Mouse (Mus musculus) kidney, postnatal 0 days (tissue): Measurements from ENCODE around the gene Rnh1. TPM values are rescaled to one million over a fixed set of nuclear protein-coding genes. Genes with fewer than 3 reads are reported as not detected.
A peak's percentile ranks its signal among the peaks of the same experiment; 100 is the strongest.

Experiments used
- ATAC-seq: fragments of 200-750 bp; cut with Nextera tagmentation; replicated peaks from 2 replicates; pipeline ENCODE4 v1.8.0; 2017; ENCODE audit warnings: low read depth, moderate number of reproducible peaks, moderate TSS enrichment, moderate library complexity; ENCODE audit not compliant: low FRiP score
- DNase-seq: peaks from one replicate; pipeline ENCODE4 v3.0.0-alpha.2; 2016; ENCODE audit warnings: low spot score
- H3K27ac ChIP-seq: fragments of 300-500 bp; sonication (generic); 2 replicates; pipeline ENCODE4 v1.5.1; 2014; ENCODE audit warnings: mild to moderate bottlenecking
- H3K27me3 ChIP-seq: fragments of 300-500 bp; sonication (generic); 2 replicates; pipeline ENCODE4 v1.6.1; 2014; ENCODE audit warnings: low read length, mixed read lengths; ENCODE audit not compliant: insufficient read depth
- H3K36me3 ChIP-seq: fragments of 300-500 bp; sonication (generic); 2 replicates; pipeline ENCODE4 v1.6.1; 2014; ENCODE audit warnings: low read length, mixed read lengths; ENCODE audit not compliant: insufficient read depth
- H3K4me1 ChIP-seq: fragments of 300-500 bp; sonication (generic); replicated peaks from 2 replicates; pipeline ENCODE4 v1.6.1; 2014; ENCODE audit warnings: antibody characterized with exemption, low read length, mixed read lengths; ENCODE audit not compliant: insufficient read depth
- H3K4me2 ChIP-seq: fragments of 300-500 bp; sonication (generic); 2 replicates; pipeline ENCODE4 v1.6.1; 2014; ENCODE audit warnings: mild to moderate bottlenecking, low read length, moderate library complexity, mixed read lengths
- H3K4me3 ChIP-seq: fragments of 300-500 bp; sonication (generic); replicated peaks from 2 replicates; pipeline ENCODE4 v1.5.1; 2014; ENCODE audit warnings: low read depth, low read length
- H3K9ac ChIP-seq: fragments of 300-500 bp; sonication (generic); 2 replicates; pipeline ENCODE4 v1.6.1; 2014; ENCODE audit warnings: low read depth, low read length
- H3K9me3 ChIP-seq: fragments of 300-500 bp; sonication (generic); replicated peaks from 2 replicates; pipeline ENCODE4 v1.6.1; 2016; ENCODE audit warnings: low read length, inconsistent platforms, mixed read lengths
- CTCF ChIP-seq: IDR thresholded peaks from 2 replicates; pipeline ENCODE4 v1.5.1; 2016; ENCODE audit warnings: antibody characterized with exemption, low read depth, mild to moderate bottlenecking, moderate library complexity
- WGBS: fragments of 180-500 bp; shearing (Covaris S2); extraction: QIAGEN DNeasy Blood & Tissue Kit; methylation state at CpG from one replicate; pipeline ENCODE4 v1.1.7; 2014; 5-methylcytosine and 5-hydroxymethylcytosine counted together
- polyA plus RNA-seq: library from polyadenylated mRNA; unstranded; fragments of >200 nt; fragmentation: Nextera tagmentation; extraction: Ambion mirVana; gene quantifications from 2 replicates; pipeline ENCODE4 v1.2.1, GENCODE M21; 2015

Rnh1 gene
- polyA plus RNA-seq, 1 experiment from 2014 or later = 136 TPM

DNA sequence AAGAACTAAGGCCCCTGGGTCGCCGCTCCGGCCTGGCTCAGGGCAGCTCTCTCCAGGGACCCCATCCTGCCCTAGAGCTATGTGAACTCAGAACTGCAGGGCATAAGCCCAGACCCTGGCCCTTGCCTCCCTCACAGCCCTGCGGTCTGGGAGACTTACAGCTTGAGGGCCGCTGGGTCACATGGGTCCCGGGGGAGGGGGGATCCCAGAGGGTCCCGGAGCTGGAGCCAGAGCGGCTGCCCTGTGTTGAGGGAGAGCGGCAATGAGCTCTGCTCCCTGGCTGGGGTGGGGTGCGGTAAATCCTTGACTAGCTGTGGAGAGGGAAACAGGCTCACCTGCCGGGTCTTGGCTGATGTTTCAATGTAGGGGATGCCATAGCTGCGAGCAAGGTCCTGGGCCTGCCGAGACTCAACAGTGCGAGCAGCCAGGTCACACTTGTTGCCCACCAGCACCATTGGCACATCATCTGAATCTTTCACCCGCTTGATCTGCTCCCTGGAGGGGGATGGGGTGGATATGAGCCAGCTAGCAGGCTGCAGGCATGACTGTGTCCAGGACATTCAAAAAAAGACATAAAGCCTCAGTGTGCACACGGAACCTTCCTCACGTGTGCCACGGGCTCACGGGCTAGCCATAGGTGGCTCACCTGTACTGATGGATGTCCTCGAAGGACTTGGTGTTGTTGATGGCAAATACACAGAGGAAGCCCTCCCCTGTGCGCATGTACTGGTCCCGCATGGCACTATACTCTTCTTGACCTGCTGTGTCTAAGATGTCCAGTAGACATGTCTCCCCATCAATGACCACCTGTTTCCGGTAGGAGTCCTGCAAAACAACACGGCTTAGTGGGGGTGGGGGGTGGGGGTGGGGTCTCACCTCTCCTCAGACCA, 19.4 kb upstream of the Rnh1 start:
- 0 out of 2 replicates have a peak overlapping the region, but pooled peaks have one; percentile 13 for H3K9ac ChIP-seq
- no peak for TF ChIP-seq CTCF
- H3K4me1 ChIP-seq = peaks cover 7% of the 10 kb centered on the region; the same call in 1 of the 2 replicates
- peak overlapping the region; percentile 86 for H3K4me2 ChIP-seq
- DNase-seq (no peak), ATAC-seq (no peak)
- no peaks in the 10 kb centered on the region for H3K27me3 ChIP-seq
- WGBS = 83% methylated on average over 24 of the region's 24 CpGs
- no peaks in the 10 kb centered on the region for H3K9me3 ChIP-seq
- H3K27ac ChIP-seq = peak overlapping the region; percentile 5; the same call in 1 of the 2 replicates
- H3K4me3 ChIP-seq = no peak overlapping the region; the same call in 1 of the 2 replicates
- H3K36me3 ChIP-seq = peaks cover 17% of the 10 kb centered on the region

DNA sequence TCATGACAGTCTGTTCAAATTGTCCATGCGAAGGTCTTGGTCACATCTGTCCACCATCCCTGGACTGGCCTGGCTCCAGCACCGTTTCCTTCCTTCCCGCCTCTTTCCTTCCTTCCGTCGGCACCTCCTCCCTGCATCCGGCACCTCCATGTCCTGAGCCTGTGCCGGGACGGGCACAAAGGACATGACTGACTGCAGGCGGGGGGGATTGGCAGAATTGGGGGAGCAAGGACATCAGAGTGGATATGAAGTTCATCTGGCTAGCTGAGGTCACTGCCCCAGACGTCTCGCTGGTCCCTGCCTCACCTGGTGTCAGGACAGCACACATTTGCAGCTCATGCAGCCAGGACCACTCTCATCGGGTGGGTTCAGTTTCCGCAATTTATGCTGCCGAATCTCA, 18.4 kb upstream of the Rnh1 start:
- Histone ChIP-seq H3K27me3 (no peaks in the 10 kb centered on the region), H3K27ac (no peak overlapping the region), H3K9me3 (no peaks in the 10 kb centered on the region), H3K36me3 (peaks cover 17% of the 10 kb centered on the region), H3K4me3 (no peak overlapping the region), H3K9ac (no peak overlapping the region), H3K4me1 (peaks cover 7% of the 10 kb centered on the region; the same call in 1 of the 2 replicates), H3K4me2 (no peak overlapping the region)
- ATAC-seq (no peak), DNase-seq (peak; percentile 9)
- WGBS = 88% methylated on average over 13 of the region's 14 CpGs
- TF ChIP-seq CTCF = no peak

DNA sequence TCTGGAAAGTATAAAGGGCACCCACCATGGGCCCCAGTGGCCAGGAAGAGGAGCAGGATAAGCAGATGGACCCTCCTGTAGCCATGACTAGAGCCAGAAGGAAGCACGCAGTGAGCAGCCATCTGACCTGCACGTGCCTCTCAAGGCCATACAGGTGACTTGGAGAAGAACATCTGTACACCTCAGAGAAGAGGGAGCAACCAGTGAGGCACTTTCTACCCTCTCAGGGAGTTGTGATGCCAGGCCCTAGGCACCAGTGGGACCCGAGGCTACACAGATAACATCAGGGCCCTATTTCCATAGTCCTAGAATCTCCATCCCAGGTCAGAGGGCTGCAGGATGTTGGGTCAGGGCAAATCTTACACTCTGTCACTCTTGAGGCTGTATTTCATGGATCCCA, 17.6 kb upstream of the Rnh1 start:
- Histone ChIP-seq H3K4me1 (peaks cover 7% of the 10 kb centered on the region; the same call in 1 of the 2 replicates), H3K4me2 (no peak overlapping the region), H3K27me3 (no peaks in the 10 kb centered on the region), H3K9ac (no peak overlapping the region), H3K9me3 (no peaks in the 10 kb centered on the region), H3K4me3 (no peak overlapping the region), H3K36me3 (peaks cover 17% of the 10 kb centered on the region), H3K27ac (no peak overlapping the region)
- no peak for TF ChIP-seq CTCF
- WGBS = 79% methylated on average over 3 of the region's 3 CpGs
- no peak for DNase-seq
- ATAC-seq = no peak

DNA sequence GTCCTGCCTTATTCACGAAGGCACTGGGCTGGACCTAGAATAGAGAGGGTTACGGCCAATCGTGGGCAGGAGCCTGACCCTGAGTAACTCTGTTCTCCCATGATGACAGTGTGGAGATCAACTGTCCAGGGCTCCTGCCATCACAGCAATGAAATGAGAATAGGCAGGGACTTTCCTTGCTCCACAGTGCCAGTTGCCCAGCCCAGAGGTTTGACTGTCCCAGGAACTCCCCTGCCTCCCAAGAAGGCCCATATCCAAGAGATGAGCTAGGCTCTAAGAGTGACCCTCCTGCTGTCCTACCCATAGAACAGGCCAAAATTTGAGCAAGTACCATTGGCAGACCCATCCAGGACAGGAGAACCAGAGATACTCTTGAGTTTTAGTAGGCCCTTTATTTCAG, 16.1 kb upstream of the Rnh1 start:
- H3K4me3 ChIP-seq = no peak overlapping the region
- no peak overlapping the region for H3K27ac ChIP-seq
- peaks cover 17% of the 10 kb centered on the region for H3K36me3 ChIP-seq
- WGBS = 85% methylated on average over 3 of the region's 3 CpGs
- ATAC-seq = no peak
- no peaks in the 10 kb centered on the region for H3K9me3 ChIP-seq
- H3K4me1 ChIP-seq = peaks cover 7% of the 10 kb centered on the region; the same call in 1 of the 2 replicates
- no peak overlapping the region for H3K4me2 ChIP-seq
- no peaks in the 10 kb centered on the region for H3K27me3 ChIP-seq
- no peak for TF ChIP-seq CTCF
- no peak overlapping the region for H3K9ac ChIP-seq
- no peak for DNase-seq

DNA sequence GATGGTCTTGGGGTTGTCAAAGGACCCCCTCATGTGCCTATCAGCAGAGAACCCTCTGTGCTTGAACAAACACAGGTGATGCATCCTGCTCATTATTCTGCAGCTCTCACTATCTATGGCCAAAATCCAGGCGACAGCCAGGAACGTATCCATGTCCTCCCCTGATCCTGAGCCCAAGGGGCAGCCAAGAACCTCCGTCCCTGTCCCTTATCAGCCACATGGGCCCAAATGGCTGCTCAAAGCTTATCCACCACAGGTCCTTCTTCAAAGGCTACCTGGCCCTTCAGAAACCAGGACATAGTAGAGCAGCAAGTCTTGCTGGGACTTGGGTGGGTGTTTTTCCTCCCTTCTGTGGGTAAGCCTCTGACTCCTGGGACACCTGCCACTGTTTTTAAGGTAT, 15.5 kb upstream of the Rnh1 start:
- Histone ChIP-seq H3K4me3 (no peak overlapping the region), H3K27ac (no peak overlapping the region), H3K9me3 (no peaks in the 10 kb centered on the region), H3K4me2 (no peak overlapping the region), H3K36me3 (peaks cover 17% of the 10 kb centered on the region), H3K9ac (no peak overlapping the region), H3K27me3 (no peaks in the 10 kb centered on the region), H3K4me1 (peaks cover 7% of the 10 kb centered on the region; the same call in 1 of the 2 replicates)
- no peak for TF ChIP-seq CTCF
- DNase-seq = no peak
- no peak for ATAC-seq
- 82% methylated on average over 3 of the region's 3 CpGs for WGBS

DNA sequence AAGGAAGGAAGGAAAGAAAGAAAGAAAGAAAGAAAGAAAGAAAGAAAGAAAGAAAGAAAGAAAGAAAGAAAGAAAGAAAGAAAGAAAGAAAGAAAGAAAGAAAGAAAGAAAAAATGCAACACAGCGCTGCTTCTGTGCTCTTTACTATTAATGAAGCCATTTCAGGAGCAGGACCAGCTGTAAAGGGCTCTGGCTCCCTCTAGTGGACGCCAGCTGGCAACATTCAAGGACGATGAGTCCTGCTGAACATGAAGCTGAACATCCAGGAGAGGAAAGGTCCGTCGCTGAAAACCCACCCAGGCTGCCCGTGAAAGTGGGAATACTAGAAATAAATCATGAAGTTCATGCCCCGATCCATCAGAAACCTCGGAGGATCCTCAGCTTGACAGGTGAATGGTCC, 3.5 kb upstream of the Rnh1 start:
- H3K27me3 ChIP-seq = no peaks in the 10 kb centered on the region
- WGBS = 1% methylated on average over 8 of the region's 8 CpGs
- no peak for ATAC-seq
- no peak overlapping the region for H3K4me2 ChIP-seq
- no peak overlapping the region for H3K9ac ChIP-seq
- H3K4me1 ChIP-seq = no peaks in the 10 kb centered on the region
- H3K27ac ChIP-seq = no peak overlapping the region
- DNase-seq = peak; percentile 93
- no peaks in the 10 kb centered on the region for H3K36me3 ChIP-seq
- H3K9me3 ChIP-seq = no peaks in the 10 kb centered on the region
- H3K4me3 ChIP-seq = no peak overlapping the region
- peak; percentile 95 for TF ChIP-seq CTCF
